Mouse (Mus musculus) liver, embryonic 14.5 days (tissue): ENCODE data around the gene Wapl. TPM values are rescaled to one million over a fixed set of nuclear protein-coding genes. Genes with fewer than 3 reads are reported as not detected.

Experiments used
- ATAC-seq: fragments of 200-750 bp; cut with Nextera tagmentation; 2 replicates; pipeline ENCODE4 v1.8.0; 2017; ENCODE audit warnings: moderate number of reproducible peaks, mild to moderate bottlenecking, moderate library complexity; ENCODE audit not compliant: insufficient read depth
- DNase-seq, 3 experiments: peaks; one replicate each; pipeline ENCODE4 v3.0.0-alpha.2; 2012 to 2013; ENCODE audit warnings: low read depth in 3 of 3, low spot score in 3 of 3
- H3K27ac ChIP-seq: fragments of 300-500 bp; sonication (generic); 2 replicates; pipeline ENCODE4 v1.5.1; 2014; ENCODE audit warnings: moderate library complexity, mild to moderate bottlenecking, control low read depth, inconsistent platforms
- H3K27me3 ChIP-seq: fragments of 300-500 bp; sonication (generic); 2 replicates; pipeline ENCODE4 v1.6.1; 2014; ENCODE audit warnings: mild to moderate bottlenecking, low read length, moderate library complexity; ENCODE audit not compliant: control insufficient read depth, insufficient read depth
- H3K36me3 ChIP-seq: fragments of 300-500 bp; sonication (generic); replicated peaks from 2 replicates; pipeline ENCODE4 v1.6.1; 2014; ENCODE audit warnings: low read depth; ENCODE audit not compliant: control insufficient read depth, insufficient read depth
- H3K4me1 ChIP-seq, 2 experiments: fragments of 200-500 bp in 1 of 2; fragments of 300-500 bp in 1 of 2; sonication (generic) in 1 of 2; replicated peaks; 2 replicates each; pipeline ENCODE4 v1.6.1; 2012 to 2014; ENCODE audit warnings: antibody characterized with exemption in 1 of 2, inconsistent platforms in 1 of 2, low read length in 1 of 2; ENCODE audit not compliant: control insufficient read depth in 2 of 2, insufficient read depth in 2 of 2
- H3K4me2 ChIP-seq: fragments of 300-500 bp; sonication (generic); 2 replicates; pipeline ENCODE4 v1.6.1; 2014; ENCODE audit warnings: low read depth, mild to moderate bottlenecking, control low read depth, moderate library complexity
- H3K4me3 ChIP-seq, 2 experiments: fragments of 200-500 bp in 1 of 2; fragments of 300-500 bp in 1 of 2; sonication (generic) in 1 of 2; 2 replicates each; pipeline ENCODE4 v1.5.1; 2012 to 2014; ENCODE audit warnings: low read depth in 2 of 2, low read length in 2 of 2, mild to moderate bottlenecking in 2 of 2, control low read depth in 1 of 2, inconsistent platforms in 1 of 2, moderate library complexity in 1 of 2; ENCODE audit not compliant: insufficient read depth in 1 of 2
- H3K9ac ChIP-seq: fragments of 300-500 bp; sonication (generic); replicated peaks from 2 replicates; pipeline ENCODE4 v1.6.1; 2014; ENCODE audit warnings: mild to moderate bottlenecking, control low read depth, moderate library complexity
- H3K9me3 ChIP-seq: fragments of 300-500 bp; sonication (generic); 2 replicates; pipeline ENCODE4 v1.6.1; 2016; ENCODE audit warnings: low read length, mixed read lengths; ENCODE audit not compliant: control insufficient read depth
- CTCF ChIP-seq: IDR thresholded peaks from 2 replicates; pipeline ENCODE4 v1.5.1; 2016; ENCODE audit warnings: antibody characterized with exemption, low read depth, control low read depth
- EP300 ChIP-seq: IDR thresholded peaks from 2 replicates; pipeline ENCODE4 v1.6.1; 2016; ENCODE audit warnings: antibody characterized with exemption, low read depth
- WGBS: fragments of 180-500 bp; shearing (Covaris S2); extraction: QIAGEN DNeasy Blood & Tissue Kit; methylation state at CpG from one replicate; pipeline ENCODE4 v1.1.7; 2014; ENCODE audit not compliant: insufficient replicate concordance; 5-methylcytosine and 5-hydroxymethylcytosine counted together
- polyA plus RNA-seq, 2 experiments: library from polyadenylated mRNA; depleted of rRNA in 1 of 2; stranded (reverse) in 1 of 2; unstranded in 1 of 2; fragments of >200 nt; fragmentation: Nextera tagmentation in 1 of 2; extraction: Ambion mirVana in 1 of 2; gene quantifications; 2 replicates each; pipeline versions ENCODE4 v1.2.1 to v1.2.3; 2012 to 2014

The Wapl gene
- polyA plus RNA-seq, 2 experiments = 25.0 to 25.2 TPM

GRCm38 (mm10) chr14:34765380-34765779 lies 91.7 kb downstream of the Wapl start:
- no peak overlapping the region for H3K9ac ChIP-seq
- WGBS = 68% methylated on average over 7 of the region's 7 CpGs
- TF ChIP-seq EP300 (no peak), CTCF (no peak)
- H3K4me2 ChIP-seq = no peak overlapping the region
- no peak overlapping the region for H3K27ac ChIP-seq
- ATAC-seq = no peak
- H3K4me3 ChIP-seq = no peak overlapping the region
- no peaks in the 10 kb centered on the region for H3K27me3 ChIP-seq
- DNase-seq = no peak
- H3K36me3 ChIP-seq = no peaks in the 10 kb centered on the region
- H3K9me3 ChIP-seq = no peaks in the 10 kb centered on the region
- peaks cover 0 to 2% of the 10 kb centered on the region in 2 experiments; a peak in 1 of 4 replicates for H3K4me1 ChIP-seq

- Histone ChIP-seq H3K36me3 (no peaks in the 10 kb centered on the region), H3K4me2 (no peak overlapping the region), H3K4me1 (peaks cover 0 to 2% of the 10 kb centered on the region in 2 experiments; a peak in 1 of 4 replicates), H3K27me3 (no peaks in the 10 kb centered on the region), H3K9ac (no peak overlapping the region), H3K9me3 (no peaks in the 10 kb centered on the region), H3K4me3 (no peak overlapping the region), H3K27ac (no peak overlapping the region)
- no peak for TF ChIP-seq EP300
- TF ChIP-seq CTCF = no peak
- no peak for DNase-seq
- WGBS = 80% methylated on average over 5 of the region's 5 CpGs
- no peak for ATAC-seq
These were observed 92.5 kb downstream of the Wapl start for GRCm38 (mm10) chr14:34766181-34766580.

GRCm38 (mm10) chr14:34768373-34768772 lies 94.6 kb downstream of the Wapl start:
- WGBS = 1% methylated on average over 10 of the region's 10 CpGs
- Histone ChIP-seq H3K9me3 (no peaks in the 10 kb centered on the region), H3K4me3 (peak overlapping the region; percentile 36 to 56), H3K4me2 (peak overlapping the region; percentile 84), H3K9ac (no peak overlapping the region), H3K4me1 (peaks cover 0 to 6% of the 10 kb centered on the region in 2 experiments; a peak in 2 of 4 replicates), H3K27me3 (no peaks in the 10 kb centered on the region), H3K36me3 (no peaks in the 10 kb centered on the region), H3K27ac (no peak overlapping the region)
- ATAC-seq (peak; percentile 70), DNase-seq (peak; percentile 47 to 56 (median 54))
- TF ChIP-seq CTCF = no peak
- no peak for TF ChIP-seq EP300

- H3K4me1 ChIP-seq = peaks cover 0 to 6% of the 10 kb centered on the region in 2 experiments; a peak in 2 of 4 replicates
- peak overlapping the region; percentile 43; the same call in 1 of the 2 replicates for H3K9ac ChIP-seq
- H3K4me2 ChIP-seq = peak overlapping the region; percentile 84
- DNase-seq (peak; percentile 46 to 65 (median 49)), ATAC-seq (peak; percentile 68)
- H3K27ac ChIP-seq = no peak overlapping the region
- no peaks in the 10 kb centered on the region for H3K9me3 ChIP-seq
- under 1% methylated on average over 36 of the region's 36 CpGs for WGBS
- no peaks in the 10 kb centered on the region for H3K36me3 ChIP-seq
- TF ChIP-seq CTCF (peak; percentile 97), EP300 (no peak)
- no peaks in the 10 kb centered on the region for H3K27me3 ChIP-seq
- H3K4me3 ChIP-seq = peak overlapping the region; percentile 47 to 56
These were observed 95.4 kb downstream of the Wapl start for GRCm38 (mm10) chr14:34769021-34769566.

- DNase-seq (no peak), ATAC-seq (peak; percentile 46)
- TF ChIP-seq CTCF (no peak), EP300 (no peak)
- H3K9ac ChIP-seq = peak overlapping the region; percentile 29
- no peaks in the 10 kb centered on the region for H3K9me3 ChIP-seq
- WGBS = 16% methylated on average over 32 of the region's 32 CpGs
- H3K27ac ChIP-seq = no peak overlapping the region
- peaks cover 0 to 6% of the 10 kb centered on the region in 2 experiments; a peak in 2 of 4 replicates for H3K4me1 ChIP-seq
- peak overlapping the region; percentile 84 for H3K4me2 ChIP-seq
- peak overlapping the region; percentile 47 to 56 for H3K4me3 ChIP-seq
- H3K27me3 ChIP-seq = no peaks in the 10 kb centered on the region
- H3K36me3 ChIP-seq = no peaks in the 10 kb centered on the region
These were observed 95.9 kb downstream of the Wapl start for GRCm38 (mm10) chr14:34769567-34770158.
